Mouse (Mus musculus): Measurements from ENCODE around the gene Ranbp9. TPM values are rescaled to one million over a fixed set of nuclear protein-coding genes. Genes with fewer than 3 reads are reported as not detected.

Gene Ranbp9
- polyA plus RNA-seq, 1 experiment from 2014 or later: 8.0 TPM

DNA sequence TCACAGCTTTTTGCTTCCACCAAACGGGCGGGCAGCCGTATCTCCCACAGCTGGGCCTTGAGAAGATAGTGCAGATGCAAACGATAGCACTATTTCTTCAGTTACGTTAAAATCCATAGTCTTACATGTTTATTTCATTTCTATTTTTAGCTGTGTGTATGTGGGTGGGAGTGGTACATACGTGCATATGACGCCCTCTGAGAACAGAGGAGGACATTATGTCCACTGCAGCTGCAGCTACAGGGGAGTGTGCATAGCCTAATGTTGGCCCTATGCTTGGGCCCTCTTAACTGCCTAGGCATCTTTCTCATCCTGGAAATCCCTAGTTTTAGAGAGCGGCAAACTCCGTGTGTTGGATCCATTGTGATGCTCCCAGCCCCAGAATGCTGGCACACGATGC lies 106.9 kb downstream of the Ranbp9 start:
- H3K27me3 ChIP-seq (replicated peaks): no peaks in the 10 kb centered on the region
- WGBS: 81% methylated on average over 10 of the region's 10 CpGs
- no peak overlapping the region for H3K9ac ChIP-seq
- H3K9me3 ChIP-seq: no peaks in the 10 kb centered on the region
- no peak overlapping the region for H3K27ac ChIP-seq
- no peaks in the 10 kb centered on the region for H3K4me1 ChIP-seq (replicated peaks)
- no peak overlapping the region for H3K4me2 ChIP-seq (replicated peaks)
- no peak overlapping the region for H3K4me3 ChIP-seq (replicated peaks)
- ATAC-seq: no peak
- peaks cover 22% of the 10 kb centered on the region for H3K36me3 ChIP-seq

DNA sequence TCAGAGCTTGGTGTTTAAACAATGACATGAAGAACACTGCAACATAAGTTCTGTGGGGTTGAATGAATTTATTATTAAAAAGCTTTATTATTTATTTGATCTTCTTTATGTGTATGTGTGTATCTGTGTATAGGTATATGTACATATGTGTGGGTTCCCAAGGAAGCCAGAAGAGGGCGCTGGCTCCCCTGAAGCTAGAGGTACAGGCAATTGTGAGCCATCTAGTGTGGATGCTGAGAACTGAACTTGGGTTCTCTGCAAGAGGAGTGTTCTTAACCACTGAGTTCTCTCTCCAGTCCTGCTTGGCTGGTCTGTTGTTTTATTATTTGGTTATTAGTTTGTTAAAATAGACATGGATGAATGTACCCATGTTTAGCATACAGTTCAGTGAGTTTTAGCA lies 108.2 kb downstream of the Ranbp9 start:
- Histone ChIP-seq H3K4me1 (replicated peaks) (no peaks in the 10 kb centered on the region), H3K4me2 (replicated peaks) (no peak overlapping the region), H3K27ac (no peak overlapping the region), H3K9me3 (no peaks in the 10 kb centered on the region), H3K36me3 (peaks cover 21% of the 10 kb centered on the region), H3K27me3 (replicated peaks) (no peaks in the 10 kb centered on the region), H3K4me3 (replicated peaks) (no peak overlapping the region), H3K9ac (no peak overlapping the region)
- ATAC-seq: no peak
- WGBS: 78% methylated on average over 1 of the region's 1 CpGs

DNA sequence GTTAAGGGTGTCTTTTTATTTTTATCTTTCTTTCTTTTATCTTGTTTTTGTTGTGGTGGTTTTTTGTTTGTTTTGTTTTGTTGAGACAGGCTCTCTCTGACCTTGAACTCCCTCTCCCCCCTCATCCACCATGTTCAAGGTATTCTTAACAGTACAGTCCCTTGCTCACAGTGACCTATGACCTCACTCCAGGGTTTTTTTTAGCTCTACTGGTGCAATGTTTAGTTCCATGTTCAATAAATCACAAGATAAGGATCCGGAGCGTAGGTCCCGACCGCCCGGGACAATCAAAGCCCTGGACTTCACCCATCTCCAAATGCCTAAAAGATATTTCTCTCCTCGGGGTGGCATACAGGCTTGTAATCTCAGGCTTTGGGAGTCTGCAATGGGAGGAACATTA lies 111.0 kb downstream of the Ranbp9 start:
- H3K4me1 ChIP-seq (replicated peaks): 0 out of 2 replicates have a peak, but pooled peaks cover 4% of the 10 kb centered on the region
- no peak overlapping the region for H3K4me2 ChIP-seq (replicated peaks)
- peaks cover 12% of the 10 kb centered on the region for H3K36me3 ChIP-seq
- no peak overlapping the region for H3K9ac ChIP-seq
- H3K27me3 ChIP-seq (replicated peaks): no peaks in the 10 kb centered on the region
- ATAC-seq: no peak
- H3K27ac ChIP-seq: no peak overlapping the region
- WGBS: 56% methylated on average over 6 of the region's 6 CpGs
- H3K4me3 ChIP-seq (replicated peaks): no peak overlapping the region
- no peaks in the 10 kb centered on the region for H3K9me3 ChIP-seq

DNA sequence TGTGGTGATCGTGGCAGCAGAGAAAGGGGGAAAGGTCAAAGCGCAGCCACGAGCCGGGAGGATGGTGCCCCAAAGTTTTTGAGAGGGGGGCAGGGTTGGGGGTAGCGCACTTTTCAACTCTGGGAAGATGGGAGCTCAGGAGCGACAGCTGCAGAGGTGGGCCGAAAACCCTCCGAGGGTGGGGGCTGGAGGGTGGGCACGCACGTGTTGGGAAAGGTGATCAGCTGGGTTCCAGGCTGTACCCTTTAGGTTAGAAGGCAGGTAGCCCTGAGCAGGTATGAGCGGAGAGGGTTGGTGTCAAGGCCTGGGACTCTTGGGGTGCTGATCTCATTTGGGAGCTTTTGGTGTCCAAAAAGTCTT lies 115.3 kb downstream of the Ranbp9 start:
- H3K9me3 ChIP-seq: no peaks in the 10 kb centered on the region
- peak; percentile 57; the same call in 1 of the 2 replicates for ATAC-seq
- H3K4me2 ChIP-seq (replicated peaks): peak overlapping the region; percentile 85
- H3K36me3 ChIP-seq: no peaks in the 10 kb centered on the region
- H3K4me3 ChIP-seq (replicated peaks): peak overlapping the region; percentile 66
- WGBS: 7% methylated on average over 11 of the region's 11 CpGs
- no peaks in the 10 kb centered on the region for H3K27me3 ChIP-seq (replicated peaks)
- H3K4me1 ChIP-seq (replicated peaks): 0 out of 2 replicates have a peak, but pooled peaks cover 5% of the 10 kb centered on the region
- peak overlapping the region; percentile 68 for H3K9ac ChIP-seq
- peak overlapping the region; percentile 48; the same call in 1 of the 2 replicates for H3K27ac ChIP-seq

DNA sequence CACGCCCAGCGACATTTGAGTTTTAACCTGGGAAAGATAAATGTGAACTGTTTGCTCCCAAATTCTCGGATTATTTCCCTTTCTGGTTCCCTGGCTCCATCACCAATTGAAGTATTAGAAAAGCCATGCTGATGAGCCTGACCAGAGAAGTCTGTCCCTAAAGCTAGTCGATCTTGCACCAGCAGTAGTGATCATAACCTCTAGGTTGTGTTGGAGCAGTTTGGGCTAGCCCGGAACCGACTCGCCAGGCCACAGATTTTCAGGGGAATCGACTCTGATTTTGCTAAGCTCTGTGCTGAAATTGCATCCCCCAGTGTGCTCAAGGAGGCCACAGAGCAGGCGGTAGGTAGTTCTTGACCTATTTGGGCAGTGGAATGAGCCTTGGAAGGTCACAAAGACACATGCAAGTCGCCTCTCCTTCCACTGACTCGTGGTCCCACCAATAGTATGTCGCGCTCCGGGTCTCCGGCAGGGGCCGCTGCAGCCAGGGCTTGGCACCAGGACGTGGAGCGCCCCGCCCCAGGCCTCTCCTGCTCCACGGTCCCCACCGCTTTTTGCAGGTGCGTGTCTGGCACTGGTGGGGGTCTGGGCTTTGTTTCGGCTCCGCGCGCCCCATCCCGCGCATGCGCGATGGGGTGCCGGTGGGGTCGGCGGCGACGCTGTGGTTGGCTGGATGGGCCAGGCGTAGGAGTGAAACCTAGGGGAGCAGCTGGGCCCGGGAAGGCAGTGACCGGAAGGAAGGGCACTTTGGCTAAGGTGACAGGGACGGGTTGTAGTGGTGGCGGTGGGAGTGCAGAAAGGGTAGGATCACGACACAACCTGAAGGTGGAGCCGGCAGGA lies 115.9 kb downstream of the Ranbp9 start, which contains the start of gene Sirt5:
Sirt5 (plus strand) TSS at position 512 of the 840 bp plus-strand sequence.
- H3K4me1 ChIP-seq (replicated peaks): 0 out of 2 replicates have a peak, but pooled peaks cover 5% of the 10 kb centered on the region
- H3K36me3 ChIP-seq: no peaks in the 10 kb centered on the region
- 15% methylated on average over 42 of the region's 42 CpGs for WGBS
- H3K27me3 ChIP-seq (replicated peaks): no peaks in the 10 kb centered on the region
- ATAC-seq: peak; percentile 97
- peak within 1 kb of the TSS; percentile 85 for H3K4me2 ChIP-seq (replicated peaks)
- H3K4me3 ChIP-seq (replicated peaks): peak within 1 kb of the TSS; percentile 66
- H3K9me3 ChIP-seq: no peaks in the 10 kb centered on the region
- peak within 1 kb of the TSS; percentile 68 for H3K9ac ChIP-seq
- H3K27ac ChIP-seq: peak within 1 kb of the TSS; percentile 48; the same call in 1 of the 2 replicates

DNA sequence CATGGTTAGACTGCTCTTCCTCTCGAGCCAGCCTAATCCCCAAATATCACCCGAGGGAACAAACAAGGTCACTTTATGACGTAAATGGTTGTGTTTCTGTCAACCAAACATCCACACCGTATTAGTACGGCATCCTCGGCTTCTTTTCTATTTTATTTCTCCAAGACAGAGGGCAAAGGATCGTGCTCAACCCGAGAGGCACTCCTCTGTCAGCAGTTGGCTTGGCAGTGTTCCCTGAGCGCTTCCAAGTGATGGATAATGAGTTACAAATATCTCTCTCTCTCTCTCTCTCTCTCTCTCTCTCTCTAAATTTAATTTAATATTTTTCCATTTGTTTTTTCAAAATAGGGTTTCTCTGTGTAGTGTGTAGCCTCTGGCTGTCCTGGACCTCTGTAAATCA lies 118.7 kb downstream of the Ranbp9 start:
- ATAC-seq: no peak

DNA sequence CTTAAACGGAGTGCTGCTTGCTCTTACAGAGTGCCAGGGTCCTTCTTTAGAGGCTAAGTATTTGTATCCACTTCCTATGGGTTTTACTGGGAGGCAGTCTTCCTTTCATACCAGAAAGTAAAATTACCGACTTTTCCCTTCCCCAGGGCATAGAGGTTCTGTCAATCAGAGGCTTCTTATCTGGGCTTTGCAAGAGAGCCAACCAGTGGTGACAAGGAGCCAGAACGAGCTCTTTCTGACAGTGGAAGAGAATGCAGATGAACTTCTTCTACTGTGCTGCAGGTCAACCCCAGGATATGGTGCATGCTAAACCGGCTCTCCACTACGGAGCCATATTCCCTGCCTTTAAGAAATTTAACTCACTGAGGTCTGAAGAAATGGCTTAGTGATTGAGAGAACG lies 120.5 kb downstream of the Ranbp9 start:
- 0 out of 2 replicates have a peak, but pooled peaks cover 2% of the 10 kb centered on the region for H3K4me1 ChIP-seq (replicated peaks)
- no peaks in the 10 kb centered on the region for H3K36me3 ChIP-seq
- 67% methylated on average over 6 of the region's 6 CpGs for WGBS
- no peak for ATAC-seq
- H3K4me2 ChIP-seq (replicated peaks): no peak overlapping the region
- H3K9ac ChIP-seq: no peak overlapping the region
- no peaks in the 10 kb centered on the region for H3K9me3 ChIP-seq
- no peaks in the 10 kb centered on the region for H3K27me3 ChIP-seq (replicated peaks)
- no peak overlapping the region for H3K4me3 ChIP-seq (replicated peaks)
- H3K27ac ChIP-seq: no peak overlapping the region

More for the DNA sequence above, 118.7 kb downstream of the Ranbp9 start:
- Histone ChIP-seq H3K36me3 (no peaks in the 10 kb centered on the region), H3K27me3 (replicated peaks) (no peaks in the 10 kb centered on the region), H3K4me1 (replicated peaks) (0 out of 2 replicates have a peak, but pooled peaks cover 5% of the 10 kb centered on the region), H3K9ac (no peak overlapping the region), H3K9me3 (no peaks in the 10 kb centered on the region), H3K4me3 (replicated peaks) (no peak overlapping the region), H3K4me2 (replicated peaks) (no peak overlapping the region), H3K27ac (no peak overlapping the region)
- 74% methylated on average over 9 of the region's 9 CpGs for WGBS

DNA sequence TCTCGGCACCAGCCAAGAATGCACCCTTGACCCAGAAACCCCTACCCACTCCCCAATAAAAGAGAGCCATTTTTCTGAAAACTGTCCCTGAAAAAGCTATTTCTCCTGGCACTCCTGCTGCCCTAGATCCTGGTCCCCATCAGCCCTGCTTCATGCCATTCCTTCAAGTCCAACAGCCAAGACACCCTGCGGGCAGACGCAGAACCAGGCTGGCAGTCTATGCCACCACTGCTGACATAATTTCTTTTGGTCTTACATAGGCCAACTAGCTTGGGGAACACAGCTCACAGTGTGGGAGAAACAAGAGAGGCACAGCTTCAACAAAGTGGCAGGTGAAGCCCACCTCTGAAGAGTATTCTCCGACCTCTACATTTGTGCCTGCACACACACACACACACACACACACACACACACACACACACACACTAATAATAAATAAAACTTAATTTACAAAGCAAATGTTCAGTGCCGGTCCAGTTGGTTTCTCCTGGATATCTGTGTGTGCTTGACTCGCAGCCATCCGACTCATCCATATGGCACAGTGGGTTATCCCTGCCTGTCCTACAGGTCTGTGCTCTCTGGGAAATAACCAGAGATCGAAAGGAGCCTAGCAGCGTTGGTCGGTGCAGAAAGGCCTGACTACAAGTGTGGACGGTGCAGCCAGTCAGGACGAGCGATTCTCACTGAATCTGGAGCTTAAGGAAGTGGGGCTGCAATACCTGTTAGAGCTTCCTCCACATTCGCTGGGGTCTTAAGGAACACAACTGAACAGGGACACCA lies 124.5 kb downstream of the Ranbp9 start:
- Histone ChIP-seq H3K9me3 (no peaks in the 10 kb centered on the region), H3K4me1 (replicated peaks) (no peaks in the 10 kb centered on the region), H3K36me3 (no peaks in the 10 kb centered on the region), H3K27me3 (replicated peaks) (no peaks in the 10 kb centered on the region), H3K27ac (no peak overlapping the region), H3K4me3 (replicated peaks) (no peak overlapping the region), H3K9ac (no peak overlapping the region), H3K4me2 (replicated peaks) (no peak overlapping the region)
- WGBS: 86% methylated on average over 14 of the region's 14 CpGs
- no peak for ATAC-seq

DNA sequence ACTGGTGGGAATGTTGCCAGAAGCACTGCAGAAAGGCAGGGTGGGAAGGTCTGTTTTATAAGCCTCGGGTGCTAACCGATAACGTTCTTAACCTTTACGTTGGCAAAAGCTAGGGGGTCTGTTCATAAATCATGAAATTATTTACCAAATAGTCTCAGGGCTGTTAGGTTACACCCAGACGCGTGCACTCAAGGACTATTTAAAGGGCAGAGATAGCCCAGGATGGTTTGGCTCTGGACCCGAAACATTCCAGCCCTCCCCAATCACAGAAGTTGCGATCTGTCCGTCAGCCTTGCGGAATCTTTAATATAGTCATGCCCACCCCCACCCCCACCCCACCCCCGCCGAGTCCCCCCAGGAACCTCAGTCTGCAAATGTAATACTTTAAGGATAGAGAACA lies 126.7 kb downstream of the Ranbp9 start:
- no peak overlapping the region for H3K27ac ChIP-seq
- no peak for ATAC-seq
- no peaks in the 10 kb centered on the region for H3K27me3 ChIP-seq (replicated peaks)
- H3K4me3 ChIP-seq (replicated peaks): no peak overlapping the region
- H3K9me3 ChIP-seq: no peaks in the 10 kb centered on the region
- H3K9ac ChIP-seq: no peak overlapping the region
- no peaks in the 10 kb centered on the region; the same call in 1 of the 2 replicates for H3K4me1 ChIP-seq (replicated peaks)
- H3K36me3 ChIP-seq: no peaks in the 10 kb centered on the region
- no peak overlapping the region for H3K4me2 ChIP-seq (replicated peaks)
- WGBS: 36% methylated on average over 12 of the region's 12 CpGs

DNA sequence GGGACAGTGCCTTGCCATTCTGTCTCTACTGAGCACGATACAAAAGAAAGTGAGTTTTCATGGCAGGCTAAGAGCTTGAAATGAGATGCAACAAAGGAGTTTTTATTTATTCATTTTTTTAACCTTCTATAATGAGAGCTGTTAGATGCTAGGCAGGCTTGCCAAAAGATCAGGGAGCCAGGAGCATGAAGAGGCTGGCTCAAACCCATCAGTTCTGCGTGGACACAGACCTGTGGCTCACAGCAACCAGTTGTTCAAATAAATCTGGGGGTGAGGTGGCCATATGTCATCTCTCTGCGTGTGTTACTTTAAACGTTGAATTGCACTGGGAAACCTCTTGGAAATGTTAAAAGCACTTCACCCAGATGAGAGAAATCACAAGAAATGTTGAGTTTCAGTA lies 127.7 kb downstream of the Ranbp9 start:
- 46% methylated on average over 4 of the region's 4 CpGs for WGBS
- H3K4me2 ChIP-seq (replicated peaks): no peak overlapping the region

More for the DNA sequence above, 127.7 kb downstream of the Ranbp9 start:
- no peaks in the 10 kb centered on the region for H3K36me3 ChIP-seq
- no peak for ATAC-seq
- H3K4me3 ChIP-seq (replicated peaks): no peak overlapping the region
- H3K27me3 ChIP-seq (replicated peaks): no peaks in the 10 kb centered on the region
- H3K9ac ChIP-seq: no peak overlapping the region
- H3K4me1 ChIP-seq (replicated peaks): no peaks in the 10 kb centered on the region; the same call in 1 of the 2 replicates
- H3K9me3 ChIP-seq: no peaks in the 10 kb centered on the region
- no peak overlapping the region for H3K27ac ChIP-seq

All from intestine, embryonic 15.5 days (tissue).